Mouse (Mus musculus) embryonic facial prominence, embryonic 11.5 days (tissue): ENCODE results near the gene Mbtps1. TPM values are rescaled to one million over a fixed set of nuclear protein-coding genes. Genes with fewer than 3 reads are reported as not detected.

Source experiments
- ATAC-seq: fragments of 200-750 bp; cut with Nextera tagmentation; replicated peaks from 2 replicates; pipeline ENCODE4 v1.8.0; 2017; ENCODE audit warnings: low read depth; ENCODE audit not compliant: insufficient number of reproducible peaks, low FRiP score, low TSS enrichment
- DNase-seq: peaks from one replicate; pipeline ENCODE4 v3.0.0-alpha.2; 2015; ENCODE audit warnings: low spot score
- H3K27ac ChIP-seq: fragments of 300-500 bp; sonication (generic); replicated peaks from 2 replicates; pipeline ENCODE4 v1.5.1; 2014; ENCODE audit warnings: mild to moderate bottlenecking, low read depth, low read length, control low read depth
- H3K27me3 ChIP-seq: fragments of 300-500 bp; sonication (generic); 2 replicates; pipeline ENCODE4 v1.6.1; 2014; ENCODE audit warnings: mild to moderate bottlenecking, low read length, moderate library complexity, mixed read lengths; ENCODE audit not compliant: control insufficient read depth, insufficient read depth
- H3K36me3 ChIP-seq: fragments of 300-500 bp; sonication (generic); replicated peaks from 2 replicates; pipeline ENCODE4 v1.6.1; 2014; ENCODE audit warnings: low read depth, mild to moderate bottlenecking, low read length, moderate library complexity, mixed read lengths; ENCODE audit not compliant: control insufficient read depth, insufficient read depth
- H3K4me1 ChIP-seq: fragments of 300-500 bp; sonication (generic); 2 replicates; pipeline ENCODE4 v1.6.1; 2014; ENCODE audit warnings: low read length, mixed read lengths; ENCODE audit not compliant: control insufficient read depth, insufficient read depth
- H3K4me2 ChIP-seq: fragments of 300-500 bp; sonication (generic); 2 replicates; pipeline ENCODE4 v1.6.1; 2014; ENCODE audit warnings: low read depth, mild to moderate bottlenecking, control low read depth, low read length, moderate library complexity
- H3K4me3 ChIP-seq: fragments of 300-500 bp; sonication (generic); 2 replicates; pipeline ENCODE4 v1.5.1; 2014; ENCODE audit warnings: low read depth, low read length, control low read depth
- H3K9ac ChIP-seq: fragments of 300-500 bp; sonication (generic); replicated peaks from 2 replicates; pipeline ENCODE4 v1.6.1; 2014; ENCODE audit warnings: mild to moderate bottlenecking, control low read depth, low read length
- H3K9me3 ChIP-seq: fragments of 300-500 bp; sonication (generic); replicated peaks from 2 replicates; pipeline ENCODE4 v1.6.1; 2016; ENCODE audit warnings: mild to moderate bottlenecking, low read length, inconsistent platforms, mixed read lengths; ENCODE audit not compliant: control insufficient read depth
- WGBS: fragments of 180-500 bp; shearing (Covaris S2); extraction: QIAGEN DNeasy Blood & Tissue Kit; methylation state at CpG from one replicate; pipeline ENCODE4 v1.1.7; 2014; 5-methylcytosine and 5-hydroxymethylcytosine counted together
- polyA plus RNA-seq: library from polyadenylated mRNA; unstranded; fragments of >200 nt; fragmentation: Nextera tagmentation; extraction: Ambion mirVana; gene quantifications from 2 replicates; pipeline ENCODE4 v1.2.1, GENCODE M21; 2014

The Mbtps1 gene
- 103 and 106 TPM in 2 replicates for polyA plus RNA-seq

GRCm38 (mm10) chr8:119558603-119559401, at the start of gene Mbtps1:
Mbtps1 (minus strand) TSS chr8:119558735.
- Histone ChIP-seq H3K36me3 (peaks cover 2% of the 10 kb centered on the region; the same call in 1 of the 2 replicates), H3K27ac (peak within 1 kb of the TSS; percentile 60; the same call in 1 of the 2 replicates), H3K27me3 (no peaks in the 10 kb centered on the region), H3K9me3 (no peaks in the 10 kb centered on the region), H3K4me1 (no peaks in the 10 kb centered on the region), H3K4me2 (peak within 1 kb of the TSS; percentile 56), H3K4me3 (peak within 1 kb of the TSS; percentile 80), H3K9ac (peak within 1 kb of the TSS; percentile 88)
- peak; percentile 96 for ATAC-seq
- whole genome bisulfite sequencing, result 8% methylated on average over 56 of the region's 63 CpGs
- peak; percentile 98 for DNase-seq

DNA sequence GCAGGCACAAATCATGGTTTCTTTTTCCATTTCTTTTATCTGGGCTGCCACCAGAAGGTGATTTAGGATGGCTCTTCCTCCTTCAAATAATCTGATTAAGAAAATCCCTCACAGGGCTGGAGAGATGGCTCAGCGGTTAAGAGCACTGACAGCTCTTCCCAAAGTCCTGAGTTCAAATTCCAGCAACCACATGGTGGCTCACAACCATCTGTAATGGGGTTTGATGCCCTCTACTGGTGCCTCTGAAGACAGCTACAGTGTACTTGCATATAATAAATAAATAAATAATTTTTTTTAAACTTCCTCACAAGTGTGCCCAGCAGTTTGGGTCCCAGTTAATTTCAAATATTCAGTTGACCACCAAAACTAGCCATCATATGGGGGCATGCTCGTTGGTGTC, 47.7 kb upstream of the Mbtps1 start:
- 84% methylated on average over 2 of the region's 2 CpGs for WGBS
- H3K4me3 ChIP-seq, result no peak overlapping the region

GRCm38 (mm10) chr8:119604996-119605395, 46.5 kb upstream of the Mbtps1 start, which contains the start of gene Taf1c:
Taf1c (minus strand) TSS chr8:119605222.
- WGBS, result 1% methylated on average over 23 of the region's 23 CpGs
- Histone ChIP-seq H3K4me2 (peak within 1 kb of the TSS; percentile 73), H3K9me3 (no peaks in the 10 kb centered on the region), H3K36me3 (0 out of 2 replicates have a peak, but pooled peaks cover 3% of the 10 kb centered on the region), H3K27me3 (no peaks in the 10 kb centered on the region), H3K27ac (no peak within 1 kb of the TSS), H3K4me3 (peak within 1 kb of the TSS; percentile 78), H3K4me1 (peaks cover 7% of the 10 kb centered on the region), H3K9ac (peak within 1 kb of the TSS; percentile 83)
- ATAC-seq (peak; percentile 42; the same call in 1 of the 2 replicates), DNase-seq (peak; percentile 96)

More for the DNA sequence above, 47.7 kb upstream of the Mbtps1 start:
- DNase-seq (no peak), ATAC-seq (no peak)
- H3K27ac ChIP-seq, result no peak overlapping the region
- no peaks in the 10 kb centered on the region for H3K36me3 ChIP-seq
- peaks cover 7% of the 10 kb centered on the region for H3K4me1 ChIP-seq
- H3K4me2 ChIP-seq, result no peak overlapping the region
- H3K9ac ChIP-seq, result no peak overlapping the region
- no peaks in the 10 kb centered on the region for H3K27me3 ChIP-seq
- no peaks in the 10 kb centered on the region for H3K9me3 ChIP-seq

- WGBS, result 44% methylated on average over 12 of the region's 12 CpGs
- no peak overlapping the region for H3K27ac ChIP-seq
- ATAC-seq, result no peak; the same call in 1 of the 2 replicates
- H3K36me3 ChIP-seq, result 0 out of 2 replicates have a peak, but pooled peaks cover 3% of the 10 kb centered on the region
- H3K9ac ChIP-seq, result peak overlapping the region; percentile 83
- DNase-seq, result no peak
- peak overlapping the region; percentile 73 for H3K4me2 ChIP-seq
- H3K4me1 ChIP-seq, result peaks cover 7% of the 10 kb centered on the region
- H3K4me3 ChIP-seq, result peak overlapping the region; percentile 78
- H3K9me3 ChIP-seq, result no peaks in the 10 kb centered on the region
- no peaks in the 10 kb centered on the region for H3K27me3 ChIP-seq
Observed at GRCm38 (mm10) chr8:119604398-119604803, 45.9 kb upstream of the Mbtps1 start.

DNA sequence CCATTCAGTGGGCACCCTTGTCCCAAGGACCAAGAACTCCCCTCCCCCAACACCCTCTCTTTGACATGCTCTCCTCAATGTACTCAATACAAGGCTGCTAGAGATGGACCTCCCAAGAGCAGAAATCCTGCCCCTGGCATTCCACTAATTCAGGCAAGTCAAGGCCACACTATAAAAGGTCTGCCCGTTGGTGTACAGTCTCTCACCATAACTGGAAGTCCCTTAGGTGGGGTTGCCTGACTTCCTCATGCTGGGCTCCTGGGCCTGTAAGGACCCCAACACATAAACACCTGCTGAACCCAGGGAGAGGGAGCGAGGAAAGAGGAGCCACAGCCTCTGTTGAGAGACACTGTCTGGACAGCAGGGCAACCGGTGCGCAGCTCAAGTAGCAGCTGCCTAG, 45.2 kb upstream of the Mbtps1 start:
- Histone ChIP-seq H3K9me3 (no peaks in the 10 kb centered on the region), H3K9ac (no peak overlapping the region), H3K4me3 (peak overlapping the region; percentile 78; the same call in 1 of the 2 replicates), H3K4me1 (peaks cover 7% of the 10 kb centered on the region), H3K27ac (no peak overlapping the region), H3K4me2 (peak overlapping the region; percentile 73; the same call in 1 of the 2 replicates), H3K36me3 (peaks cover 3% of the 10 kb centered on the region; the same call in 1 of the 2 replicates), H3K27me3 (no peaks in the 10 kb centered on the region)
- WGBS, result 94% methylated on average over 4 of the region's 4 CpGs
- ATAC-seq, result no peak
- DNase-seq, result no peak

DNA sequence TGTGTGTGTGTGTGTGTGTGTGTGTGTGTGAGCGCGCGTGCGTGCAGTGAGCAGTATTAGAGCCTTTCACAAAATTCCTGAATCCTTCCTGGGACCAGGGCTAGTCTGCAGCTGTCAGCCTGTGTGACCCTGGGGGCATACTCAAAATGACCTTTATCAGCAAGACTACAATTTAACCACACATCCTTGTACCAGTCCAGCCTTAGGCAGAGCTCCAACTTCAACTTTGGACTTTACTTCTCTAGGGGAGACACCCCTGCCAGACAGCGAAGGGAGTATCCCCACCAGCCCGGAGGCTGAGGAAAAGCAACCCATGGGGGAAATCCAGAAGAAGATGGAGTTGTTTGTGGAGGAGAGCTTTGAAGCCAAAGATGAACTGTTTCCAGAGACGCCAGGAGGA, 32.9 kb upstream of the Mbtps1 start:
- DNase-seq (no peak), ATAC-seq (no peak)
- no peaks in the 10 kb centered on the region for H3K27me3 ChIP-seq
- H3K9ac ChIP-seq, result no peak overlapping the region
- H3K27ac ChIP-seq, result no peak overlapping the region
- H3K4me2 ChIP-seq, result no peak overlapping the region
- no peak overlapping the region for H3K4me3 ChIP-seq
- WGBS, result 89% methylated on average over 7 of the region's 7 CpGs
- H3K36me3 ChIP-seq, result no peaks in the 10 kb centered on the region
- no peaks in the 10 kb centered on the region for H3K4me1 ChIP-seq
- H3K9me3 ChIP-seq, result no peaks in the 10 kb centered on the region

- Histone ChIP-seq H3K4me2 (no peak overlapping the region), H3K27me3 (no peaks in the 10 kb centered on the region), H3K9ac (no peak overlapping the region), H3K4me1 (no peaks in the 10 kb centered on the region), H3K9me3 (no peaks in the 10 kb centered on the region), H3K4me3 (no peak overlapping the region), H3K36me3 (no peaks in the 10 kb centered on the region), H3K27ac (no peak overlapping the region)
- DNase-seq, result no peak
- 76% methylated on average over 14 of the region's 14 CpGs for WGBS
- no peak for ATAC-seq
Observed at GRCm38 (mm10) chr8:119590348-119590747, 31.8 kb upstream of the Mbtps1 start.

GRCm38 (mm10) chr8:119588844-119589243, 30.3 kb upstream of the Mbtps1 start:
- H3K27me3 ChIP-seq, result no peaks in the 10 kb centered on the region
- H3K36me3 ChIP-seq, result no peaks in the 10 kb centered on the region
- H3K4me2 ChIP-seq, result no peak overlapping the region
- WGBS, result 22% methylated on average over 10 of the region's 10 CpGs
- ATAC-seq (no peak), DNase-seq (peak; percentile 18)
- H3K4me1 ChIP-seq, result no peaks in the 10 kb centered on the region
- H3K4me3 ChIP-seq, result no peak overlapping the region
- H3K27ac ChIP-seq, result no peak overlapping the region
- H3K9me3 ChIP-seq, result no peaks in the 10 kb centered on the region
- no peak overlapping the region for H3K9ac ChIP-seq
